Mouse (Mus musculus) heart, postnatal 0 days (tissue): ENCODE data around the gene Rab3c. TPM values are rescaled to one million over a fixed set of nuclear protein-coding genes. Genes with fewer than 3 reads are reported as not detected.

ENCODE experiments used
- ATAC-seq: fragments of 200-750 bp; cut with Nextera tagmentation; 2 replicates; pipeline ENCODE4 v1.8.0; 2017; ENCODE audit warnings: low read depth, moderate number of reproducible peaks, moderate library complexity; ENCODE audit not compliant: insufficient read depth
- DNase-seq: peaks from one replicate; pipeline ENCODE4 v3.0.0-alpha.2; 2016; ENCODE audit warnings: low spot score
- H3K27ac ChIP-seq: fragments of 300-500 bp; sonication (generic); 2 replicates; pipeline ENCODE4 v1.5.1; 2014; ENCODE audit warnings: low read depth, mild to moderate bottlenecking
- H3K27me3 ChIP-seq: fragments of 300-500 bp; sonication (generic); 2 replicates; pipeline ENCODE4 v1.6.1; 2014; ENCODE audit warnings: low read length, mixed read lengths; ENCODE audit not compliant: control insufficient read depth, insufficient read depth
- H3K36me3 ChIP-seq: fragments of 300-500 bp; sonication (generic); replicated peaks from 2 replicates; pipeline ENCODE4 v1.6.1; 2014; ENCODE audit warnings: low read length, mixed read lengths; ENCODE audit not compliant: control insufficient read depth, insufficient read depth
- H3K4me1 ChIP-seq: fragments of 300-500 bp; sonication (generic); 2 replicates; pipeline ENCODE4 v1.6.1; 2014; ENCODE audit warnings: antibody characterized with exemption; ENCODE audit not compliant: control insufficient read depth, insufficient read depth
- H3K4me2 ChIP-seq: fragments of 300-500 bp; sonication (generic); 2 replicates; pipeline ENCODE4 v1.6.1; 2014; ENCODE audit warnings: low read depth, mild to moderate bottlenecking, low read length, moderate library complexity
- H3K4me3 ChIP-seq: fragments of 300-500 bp; sonication (generic); 2 replicates; pipeline ENCODE4 v1.5.1; 2014; ENCODE audit warnings: low read depth, low read length
- H3K9ac ChIP-seq: fragments of 300-500 bp; sonication (generic); replicated peaks from 2 replicates; pipeline ENCODE4 v1.6.1; 2014; ENCODE audit warnings: low read depth, low read length, mixed read lengths
- H3K9me3 ChIP-seq: fragments of 300-500 bp; sonication (generic); replicated peaks from 2 replicates; pipeline ENCODE4 v1.6.1; 2016; ENCODE audit warnings: low read length; ENCODE audit not compliant: control insufficient read depth
- CTCF ChIP-seq: IDR thresholded peaks from 2 replicates; pipeline ENCODE4 v1.5.1; 2016; ENCODE audit warnings: antibody characterized with exemption, control low read depth, low read depth
- EP300 ChIP-seq: IDR thresholded peaks from 2 replicates; pipeline ENCODE4 v1.6.1; 2016; ENCODE audit warnings: antibody characterized with exemption, low read depth
- WGBS: fragments of 180-500 bp; shearing (Covaris S2); extraction: QIAGEN DNeasy Blood & Tissue Kit; methylation state at CpG from one replicate; pipeline ENCODE4 v1.1.7; 2014; 5-methylcytosine and 5-hydroxymethylcytosine counted together
- polyA plus RNA-seq: library from polyadenylated mRNA; unstranded; fragments of >200 nt; fragmentation: Nextera tagmentation; extraction: Ambion mirVana; gene quantifications from 2 replicates; pipeline ENCODE4 v1.2.1, GENCODE M21; 2015
- total RNA-seq: library from RNA; depleted of rRNA; stranded (reverse); fragments of >200 nt; gene quantifications from 2 replicates; pipeline ENCODE4 v1.2.3, GENCODE M21; 2014; ENCODE audit warnings: low replicate concordance; rRNA removed

Gene Rab3c
- 0.04 and 0.08 TPM in 2 replicates for total RNA-seq
- 0.56 and 0.60 TPM in 2 replicates for polyA plus RNA-seq

GRCm38 (mm10) chr13:110280563-110281144, at the start of gene Rab3c:
Gene Rab3c (minus strand): TSS chr13:110280996.
- TF ChIP-seq EP300 (no peak), CTCF (no peak)
- ATAC-seq (no peak), DNase-seq (no peak)
- WGBS, result 2% methylated on average over 20 of the region's 20 CpGs
- H3K9ac ChIP-seq, result no peak within 1 kb of the TSS
- H3K4me1 ChIP-seq, result no peaks in the 10 kb centered on the region
- no peak within 1 kb of the TSS for H3K27ac ChIP-seq
- H3K4me3 ChIP-seq, result peak within 1 kb of the TSS; percentile 40
- H3K4me2 ChIP-seq, result peak within 1 kb of the TSS; percentile 74
- H3K36me3 ChIP-seq, result no peaks in the 10 kb centered on the region
- H3K9me3 ChIP-seq, result no peaks in the 10 kb centered on the region; the same call in 1 of the 2 replicates
- H3K27me3 ChIP-seq, result peaks cover 17% of the 10 kb centered on the region; the same call in 1 of the 2 replicates

GRCm38 (mm10) chr13:110318746-110319145, 38.0 kb upstream of the Rab3c start:
- no peak overlapping the region for H3K9ac ChIP-seq
- H3K4me1 ChIP-seq, result no peaks in the 10 kb centered on the region
- 18% methylated on average over 4 of the region's 4 CpGs for WGBS
- peak; percentile 42 for TF ChIP-seq CTCF
- TF ChIP-seq EP300, result no peak
- ATAC-seq, result no peak
- no peak overlapping the region for H3K27ac ChIP-seq
- H3K9me3 ChIP-seq, result no peaks in the 10 kb centered on the region
- H3K36me3 ChIP-seq, result no peaks in the 10 kb centered on the region
- DNase-seq, result peak; percentile 32
- H3K4me2 ChIP-seq, result no peak overlapping the region
- no peak overlapping the region for H3K4me3 ChIP-seq
- no peaks in the 10 kb centered on the region for H3K27me3 ChIP-seq

GRCm38 (mm10) chr13:110307188-110307587, 26.4 kb upstream of the Rab3c start:
- Histone ChIP-seq H3K4me3 (no peak overlapping the region), H3K27ac (no peak overlapping the region), H3K9ac (no peak overlapping the region), H3K9me3 (no peaks in the 10 kb centered on the region), H3K27me3 (no peaks in the 10 kb centered on the region), H3K36me3 (no peaks in the 10 kb centered on the region), H3K4me1 (no peaks in the 10 kb centered on the region), H3K4me2 (no peak overlapping the region)
- ATAC-seq, result no peak
- 74% methylated on average over 5 of the region's 5 CpGs for WGBS
- no peak for DNase-seq
- no peak for TF ChIP-seq EP300
- TF ChIP-seq CTCF, result no peak

DNA sequence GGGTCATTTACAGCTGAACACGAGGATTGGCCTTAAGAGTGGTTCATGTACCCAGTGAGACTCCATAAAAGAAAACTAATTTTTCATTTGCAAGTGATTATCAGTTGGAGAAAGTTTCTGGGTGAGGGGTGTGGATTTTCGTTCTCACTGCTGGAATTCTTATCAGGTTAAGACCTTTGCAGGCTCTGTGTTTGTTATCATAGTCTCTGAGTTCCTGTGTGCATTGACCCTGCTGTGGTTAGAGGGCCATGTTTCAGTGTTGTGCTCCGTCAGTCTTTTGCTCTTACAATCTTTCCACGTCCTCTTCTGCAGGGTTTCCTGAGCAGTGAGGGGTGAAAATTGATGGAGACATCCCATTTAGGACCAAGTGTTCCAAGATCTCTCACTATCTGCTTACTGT, 16.3 kb upstream of the Rab3c start:
- ATAC-seq (no peak), DNase-seq (no peak)
- Histone ChIP-seq H3K9me3 (no peaks in the 10 kb centered on the region), H3K4me2 (no peak overlapping the region), H3K9ac (no peak overlapping the region), H3K4me1 (no peaks in the 10 kb centered on the region), H3K27ac (no peak overlapping the region), H3K4me3 (no peak overlapping the region), H3K36me3 (no peaks in the 10 kb centered on the region), H3K27me3 (no peaks in the 10 kb centered on the region)
- WGBS, result 39% methylated on average over 4 of the region's 4 CpGs
- TF ChIP-seq EP300, result no peak
- no peak for TF ChIP-seq CTCF

- 66% methylated on average over 3 of the region's 3 CpGs for WGBS
- Histone ChIP-seq H3K9me3 (no peaks in the 10 kb centered on the region), H3K9ac (no peak overlapping the region), H3K36me3 (no peaks in the 10 kb centered on the region), H3K27ac (no peak overlapping the region), H3K4me1 (no peaks in the 10 kb centered on the region), H3K4me3 (no peak overlapping the region), H3K27me3 (no peaks in the 10 kb centered on the region), H3K4me2 (no peak overlapping the region)
- no peak for ATAC-seq
- TF ChIP-seq CTCF, result no peak
- no peak for TF ChIP-seq EP300
- no peak for DNase-seq
Observed at GRCm38 (mm10) chr13:110288499-110288898, 7.7 kb upstream of the Rab3c start.

- no peak overlapping the region for H3K4me2 ChIP-seq
- ATAC-seq, result no peak
- no peak overlapping the region for H3K27ac ChIP-seq
- TF ChIP-seq CTCF, result no peak
- TF ChIP-seq EP300, result no peak
- no peaks in the 10 kb centered on the region; the same call in 1 of the 2 replicates for H3K9me3 ChIP-seq
- DNase-seq, result no peak
- no peaks in the 10 kb centered on the region for H3K4me1 ChIP-seq
- H3K36me3 ChIP-seq, result no peaks in the 10 kb centered on the region
- H3K9ac ChIP-seq, result no peak overlapping the region
- H3K4me3 ChIP-seq, result no peak overlapping the region
- 67% methylated on average over 4 of the region's 4 CpGs for WGBS
- H3K27me3 ChIP-seq, result peaks cover 17% of the 10 kb centered on the region; the same call in 1 of the 2 replicates
Observed at GRCm38 (mm10) chr13:110283781-110284180, 3.0 kb upstream of the Rab3c start.
